Mouse (Mus musculus): ENCODE measurements around the gene Chd3. TPM values are rescaled to one million over a fixed set of nuclear protein-coding genes. Genes with fewer than 3 reads are reported as not detected.
"Not testable (repeated sequence)": the region's sequence is repeated elsewhere in the genome, so short reads cannot be mapped to it uniquely, and the experiment has no call there.

Gene Chd3
- total and polyA plus RNA-seq, 2 experiments from 2014 or later = 74.7 to 381 TPM

DNA sequence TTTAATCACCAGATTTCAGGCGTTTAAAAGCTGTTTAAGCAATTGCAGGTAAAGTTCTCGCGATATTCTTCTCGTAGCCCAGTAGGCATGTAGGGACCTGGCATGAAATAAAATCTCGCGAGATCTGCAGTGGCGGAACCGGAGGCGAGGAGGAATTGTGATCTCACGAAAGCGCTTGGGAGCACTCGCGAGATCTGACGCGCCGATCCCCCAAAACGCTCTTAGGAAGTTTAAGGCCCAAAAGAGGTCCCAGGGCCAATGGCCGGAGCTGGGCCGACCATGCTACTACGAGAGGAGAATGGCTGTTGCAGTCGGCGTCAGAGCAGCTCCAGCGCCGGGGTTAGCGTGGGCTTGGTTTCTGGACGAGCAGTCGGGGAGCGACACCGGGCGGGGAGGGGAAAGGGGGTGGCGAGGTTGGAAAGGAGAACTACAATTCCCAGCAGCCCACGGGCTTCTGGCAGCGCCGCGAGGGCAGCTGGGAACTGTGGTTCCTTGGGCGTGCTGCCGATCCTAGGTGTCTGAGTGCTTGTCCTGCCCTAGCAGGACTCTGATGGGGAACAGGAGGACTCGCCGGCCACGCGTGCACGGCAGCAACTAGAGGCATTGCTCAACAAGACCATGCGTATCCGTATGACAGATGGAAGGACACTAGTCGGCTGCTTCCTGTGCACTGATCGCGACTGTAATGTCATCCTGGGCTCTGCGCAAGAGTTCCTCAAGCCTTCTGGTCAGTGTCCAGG lies 26.6 kb upstream of the Chd3 start:
- under 1% methylated on average over 48 of the region's 48 CpGs for WGBS
- Histone ChIP-seq H3K4me1 (ENCODE audit: insufficient read depth) (peaks cover 10% of the 10 kb centered on the region; the same call in 1 of the 2 replicates), H3K4me3 (ENCODE audit: low read depth, low read length) (peak overlapping the region; percentile 74), H3K27ac (ENCODE audit: low read depth, low read length) (peak overlapping the region; percentile 98), H3K4me2 (ENCODE audit: low read depth) (peak overlapping the region; percentile 77), H3K9me3 (ENCODE audit: low read length) (no peaks in the 10 kb centered on the region), H3K36me3 (ENCODE audit: insufficient read depth) (peaks cover 20% of the 10 kb centered on the region), H3K27me3 (ENCODE audit: insufficient read depth, low read length) (no peaks in the 10 kb centered on the region), H3K9ac (peak overlapping the region; percentile 95)
- ATAC-seq (peak; percentile 95), DNase-seq (peak; percentile 99)
- no peak for TF ChIP-seq CTCF (IDR thresholded peaks at IDR 0.05; ENCODE audit: low read depth)

DNA sequence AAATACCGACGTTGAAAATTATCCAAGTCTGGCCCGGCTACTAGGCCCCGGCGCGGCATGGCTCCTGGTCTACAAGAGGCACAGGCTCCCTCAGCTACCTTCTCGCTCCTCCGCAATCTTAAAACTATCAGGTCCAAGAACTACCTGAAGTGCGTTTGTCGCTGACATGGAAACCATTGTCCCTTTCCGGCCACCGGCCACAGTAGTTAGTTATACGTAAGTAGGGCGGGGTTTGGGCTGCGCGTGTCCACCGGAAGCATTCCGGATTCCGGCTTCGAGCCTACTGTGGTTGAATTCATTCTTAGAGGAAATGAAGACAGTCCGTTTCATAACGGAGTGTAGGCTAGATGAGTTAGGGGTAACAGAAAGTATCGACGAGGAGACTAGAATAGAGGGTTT lies 26.0 kb upstream of the Chd3 start, which contains the start of the genes Naa38 and Cyb5d1:
TSS of gene Naa38 (plus strand) at position 253 of the 399 bp plus-strand sequence.
TSS of gene Cyb5d1 (minus strand) at position 397 of the 399 bp plus-strand sequence.
- H3K4me2 ChIP-seq (ENCODE audit: low read depth) = peak within 1 kb of the TSS; percentile 77
- peak within 1 kb of the TSS; percentile 95 for H3K9ac ChIP-seq
- H3K9me3 ChIP-seq (ENCODE audit: low read length); H3K27me3 ChIP-seq (ENCODE audit: insufficient read depth, low read length): not testable (repeated sequence)
- WGBS = under 1% methylated on average over 21 of the region's 24 CpGs
- ATAC-seq = peak; percentile 79
- peak within 1 kb of the TSS; percentile 98 for H3K27ac ChIP-seq (ENCODE audit: low read depth, low read length)
- H3K36me3 ChIP-seq (ENCODE audit: insufficient read depth) = peaks cover 14% of the 10 kb centered on the region
- peaks cover 10% of the 10 kb centered on the region; the same call in 1 of the 2 replicates for H3K4me1 ChIP-seq (ENCODE audit: insufficient read depth)
- H3K4me3 ChIP-seq (ENCODE audit: low read depth, low read length) = peak within 1 kb of the TSS; percentile 74
- peak; percentile 96 for DNase-seq

DNA sequence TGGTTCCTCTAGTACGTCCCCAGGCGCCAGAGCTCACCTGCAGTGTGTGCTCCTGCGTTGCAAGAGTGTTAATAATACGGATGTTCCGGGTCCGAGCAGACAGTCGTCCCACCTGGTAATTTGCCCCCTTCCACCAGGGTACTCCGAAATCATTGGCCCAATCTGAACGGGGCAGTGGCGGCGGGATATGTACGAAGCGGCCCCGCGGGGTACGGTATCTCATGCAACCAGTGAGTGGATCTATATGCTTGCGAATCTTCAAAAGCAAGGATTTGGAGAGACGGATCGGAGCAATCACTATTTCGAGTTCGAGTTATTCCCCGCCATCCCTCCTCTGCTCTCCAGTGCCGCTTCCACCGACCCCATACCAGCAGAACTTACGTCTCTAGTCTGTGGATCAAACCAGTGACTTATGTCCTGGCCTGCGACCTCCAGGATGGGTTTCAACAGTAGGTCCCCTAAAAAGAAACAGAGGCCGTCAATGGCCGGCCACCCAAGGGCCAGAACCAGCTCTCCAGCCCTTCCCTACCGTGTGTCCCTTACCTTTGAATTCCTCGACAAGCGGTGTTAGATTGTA lies 25.5 kb upstream of the Chd3 start:
- H3K9ac ChIP-seq = peak overlapping the region; percentile 95
- not testable (repeated sequence) for H3K36me3 ChIP-seq (ENCODE audit: insufficient read depth); H3K9me3 ChIP-seq (ENCODE audit: low read length); ATAC-seq; DNase-seq; H3K27me3 ChIP-seq (ENCODE audit: insufficient read depth, low read length)
- H3K4me2 ChIP-seq (ENCODE audit: low read depth) = peak overlapping the region; percentile 77
- peaks cover 10% of the 10 kb centered on the region; the same call in 1 of the 2 replicates for H3K4me1 ChIP-seq (ENCODE audit: insufficient read depth)
- peak overlapping the region; percentile 98 for H3K27ac ChIP-seq (ENCODE audit: low read depth, low read length)
- 2% methylated on average over 31 of the region's 31 CpGs for WGBS
- peak overlapping the region; percentile 74 for H3K4me3 ChIP-seq (ENCODE audit: low read depth, low read length)

DNA sequence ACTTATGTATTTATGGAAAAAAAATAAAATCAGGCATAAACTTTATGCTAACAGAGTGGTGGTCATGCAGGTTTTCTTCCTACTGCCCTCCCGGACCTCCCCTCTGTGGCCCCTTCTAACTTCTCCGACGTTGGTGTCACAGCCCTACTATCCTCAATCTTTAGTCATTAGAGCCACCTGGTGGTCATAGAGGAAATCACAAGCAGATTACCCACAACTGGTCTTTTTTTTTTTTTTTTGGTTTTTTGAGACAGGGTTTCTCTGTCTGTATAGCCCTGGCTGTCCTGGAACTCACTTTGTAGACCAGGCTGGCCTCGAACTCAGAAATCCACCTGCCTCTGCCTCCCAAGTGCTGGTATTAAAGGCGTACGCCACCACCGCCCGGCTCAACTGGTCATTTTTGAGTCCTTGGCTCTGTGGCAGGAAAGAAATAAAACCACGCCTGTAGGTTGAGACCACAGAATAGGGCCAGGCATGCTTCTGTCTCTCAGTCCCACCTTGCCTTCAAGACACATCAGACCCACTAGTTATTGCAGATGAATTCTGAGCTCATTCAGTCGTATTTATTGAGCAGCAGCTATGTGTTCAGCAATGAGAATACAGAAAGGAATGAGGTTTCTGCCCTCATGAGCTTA lies 21.3 kb upstream of the Chd3 start:
- peak; percentile 80 for TF ChIP-seq CTCF (IDR thresholded peaks at IDR 0.05; ENCODE audit: low read depth)
- DNase-seq = peak; percentile 88
- 50% methylated on average over 10 of the region's 10 CpGs for WGBS
- Histone ChIP-seq H3K4me1 (ENCODE audit: insufficient read depth) (peaks cover 4% of the 10 kb centered on the region; the same call in 1 of the 2 replicates), H3K4me3 (ENCODE audit: low read depth, low read length) (no peak overlapping the region), H3K27me3 (ENCODE audit: insufficient read depth, low read length) (no peaks in the 10 kb centered on the region), H3K27ac (ENCODE audit: low read depth, low read length) (no peak overlapping the region), H3K4me2 (ENCODE audit: low read depth) (no peak overlapping the region), H3K9me3 (ENCODE audit: low read length) (no peaks in the 10 kb centered on the region), H3K9ac (no peak overlapping the region), H3K36me3 (ENCODE audit: insufficient read depth) (0 out of 2 replicates have a peak, but pooled peaks cover 4% of the 10 kb centered on the region)
- peak; percentile 27; the same call in 1 of the 2 replicates for ATAC-seq

DNA sequence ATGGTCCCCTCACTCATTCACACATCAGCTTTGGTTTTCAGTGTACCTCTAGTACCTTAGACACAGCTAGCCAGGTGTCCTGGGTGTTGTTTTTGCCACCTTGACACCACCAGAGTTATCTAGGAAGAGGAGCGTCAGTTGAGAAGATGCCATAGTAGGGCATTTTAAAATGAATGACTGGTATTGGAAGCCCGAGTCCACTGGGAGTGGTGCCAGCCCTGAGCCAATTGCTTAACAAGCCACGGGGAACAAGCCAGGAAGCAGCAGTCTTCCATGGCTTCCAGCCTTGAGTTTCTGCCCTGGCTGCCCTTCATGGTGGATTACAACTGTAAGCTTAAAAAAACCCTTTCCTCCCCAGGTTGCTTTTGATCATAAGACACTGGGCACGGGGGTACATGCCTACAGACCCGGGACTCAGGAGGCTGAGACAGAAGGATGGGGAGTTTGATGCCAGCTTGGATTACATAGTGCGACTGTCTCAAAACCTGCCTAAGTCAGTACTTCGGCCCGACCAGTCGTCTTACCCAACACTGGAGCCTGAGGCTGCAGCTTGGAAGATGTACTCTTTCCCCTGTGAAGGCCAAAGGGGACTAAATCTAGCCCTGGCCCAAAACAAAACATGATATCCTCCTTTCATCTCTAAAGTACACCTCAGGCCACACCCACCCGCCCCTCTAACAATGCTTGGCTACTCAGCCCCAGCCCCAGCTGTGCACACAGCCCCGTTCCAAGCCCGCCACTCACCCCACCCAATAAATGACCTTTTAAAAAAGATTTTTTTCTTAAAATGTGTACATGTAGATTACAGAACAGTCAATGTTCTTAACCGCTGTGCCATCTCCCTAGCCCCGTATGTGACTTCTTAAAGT lies 20.6 kb upstream of the Chd3 start:
- ATAC-seq (peak; percentile 6; the same call in 1 of the 2 replicates), DNase-seq (peak; percentile 45)
- no peak overlapping the region for H3K9ac ChIP-seq
- H3K4me3 ChIP-seq (ENCODE audit: low read depth, low read length) = no peak overlapping the region
- peaks cover 4% of the 10 kb centered on the region; the same call in 1 of the 2 replicates for H3K4me1 ChIP-seq (ENCODE audit: insufficient read depth)
- no peaks in the 10 kb centered on the region for H3K9me3 ChIP-seq (ENCODE audit: low read length)
- no peak for TF ChIP-seq CTCF (IDR thresholded peaks at IDR 0.05; ENCODE audit: low read depth)
- no peak overlapping the region for H3K4me2 ChIP-seq (ENCODE audit: low read depth)
- H3K36me3 ChIP-seq (ENCODE audit: insufficient read depth) = 0 out of 2 replicates have a peak, but pooled peaks cover 4% of the 10 kb centered on the region
- H3K27me3 ChIP-seq (ENCODE audit: insufficient read depth, low read length) = no peaks in the 10 kb centered on the region
- no peak overlapping the region for H3K27ac ChIP-seq (ENCODE audit: low read depth, low read length)
- WGBS = 55% methylated on average over 14 of the region's 14 CpGs

DNA sequence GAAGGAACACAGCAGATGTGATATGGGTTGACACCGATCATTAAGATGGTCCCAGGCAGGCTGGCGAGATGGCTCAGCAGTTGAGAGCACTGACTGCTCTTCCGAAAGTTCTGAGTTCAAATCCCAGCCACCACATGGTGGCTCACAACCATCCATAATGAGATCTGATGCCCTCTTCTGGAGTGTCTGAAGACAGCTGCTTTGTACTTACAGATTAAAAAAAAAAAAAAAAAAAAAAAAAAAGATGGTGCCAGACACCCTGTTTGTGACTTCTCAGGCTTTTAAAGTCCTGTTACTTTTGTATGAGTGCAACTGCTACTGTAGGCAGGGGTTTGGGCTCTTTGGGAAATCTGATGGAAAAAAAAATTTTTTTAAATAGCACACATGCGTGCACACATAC lies 19.5 kb upstream of the Chd3 start:
- 0 out of 2 replicates have a peak, but pooled peaks have one; percentile 20 for TF ChIP-seq CTCF (IDR thresholded peaks at IDR 0.05; ENCODE audit: low read depth)
- Histone ChIP-seq H3K36me3 (ENCODE audit: insufficient read depth) (0 out of 2 replicates have a peak, but pooled peaks cover 4% of the 10 kb centered on the region), H3K4me2 (ENCODE audit: low read depth) (no peak overlapping the region), H3K4me3 (ENCODE audit: low read depth, low read length) (no peak overlapping the region), H3K27ac (ENCODE audit: low read depth, low read length) (no peak overlapping the region), H3K4me1 (ENCODE audit: insufficient read depth) (no peaks in the 10 kb centered on the region), H3K9me3 (ENCODE audit: low read length) (no peaks in the 10 kb centered on the region), H3K27me3 (ENCODE audit: insufficient read depth, low read length) (no peaks in the 10 kb centered on the region), H3K9ac (no peak overlapping the region)
- ATAC-seq = no peak
- WGBS = 93% methylated on average over 4 of the region's 4 CpGs
- no peak for DNase-seq
